Mouse (Mus musculus) urinary bladder, adult 2 months (tissue): ENCODE results near the gene Lrch1. TPM values are rescaled to one million over a fixed set of nuclear protein-coding genes. Genes with fewer than 3 reads are reported as not detected.

Source experiments
- DNase-seq: peaks from one replicate; pipeline ENCODE4 v3.0.0; 2022; ENCODE audit warnings: low spot score
- polyA plus RNA-seq: library from polyadenylated mRNA; depleted of rRNA; stranded (reverse); fragments of >200 nt; gene quantifications from 2 replicates; pipeline ENCODE4 v1.2.3, GENCODE M21; 2012

Gene Lrch1
- polyA plus RNA-seq, 1 experiment: 23.0 TPM

GRCm38 (mm10) chr14:74946751-74947375 is 813 bp downstream of the Lrch1 start:
- DNase-seq: peak; percentile 79

DNA sequence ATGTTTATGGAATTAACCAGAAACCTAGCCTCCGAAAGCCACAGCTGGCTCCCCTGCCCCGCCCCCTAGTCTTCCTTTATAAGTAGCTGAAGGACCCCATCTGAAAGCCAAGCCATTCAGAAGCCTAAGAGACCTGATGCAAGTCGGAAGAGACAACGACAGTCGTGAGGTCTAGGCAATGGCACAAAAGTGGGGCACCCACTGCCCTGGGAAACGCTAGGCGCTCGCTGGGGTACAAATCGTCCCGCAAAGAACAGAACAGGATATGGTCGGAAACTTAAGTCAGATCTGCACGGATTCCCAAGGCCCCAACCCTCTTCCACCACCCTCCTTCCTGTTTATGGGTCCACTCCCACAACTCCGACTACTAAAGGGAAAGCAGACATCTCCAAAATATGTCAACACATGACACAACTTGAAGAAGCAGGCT is 1.3 kb downstream of the Lrch1 start:
- DNase-seq: no peak

DNA sequence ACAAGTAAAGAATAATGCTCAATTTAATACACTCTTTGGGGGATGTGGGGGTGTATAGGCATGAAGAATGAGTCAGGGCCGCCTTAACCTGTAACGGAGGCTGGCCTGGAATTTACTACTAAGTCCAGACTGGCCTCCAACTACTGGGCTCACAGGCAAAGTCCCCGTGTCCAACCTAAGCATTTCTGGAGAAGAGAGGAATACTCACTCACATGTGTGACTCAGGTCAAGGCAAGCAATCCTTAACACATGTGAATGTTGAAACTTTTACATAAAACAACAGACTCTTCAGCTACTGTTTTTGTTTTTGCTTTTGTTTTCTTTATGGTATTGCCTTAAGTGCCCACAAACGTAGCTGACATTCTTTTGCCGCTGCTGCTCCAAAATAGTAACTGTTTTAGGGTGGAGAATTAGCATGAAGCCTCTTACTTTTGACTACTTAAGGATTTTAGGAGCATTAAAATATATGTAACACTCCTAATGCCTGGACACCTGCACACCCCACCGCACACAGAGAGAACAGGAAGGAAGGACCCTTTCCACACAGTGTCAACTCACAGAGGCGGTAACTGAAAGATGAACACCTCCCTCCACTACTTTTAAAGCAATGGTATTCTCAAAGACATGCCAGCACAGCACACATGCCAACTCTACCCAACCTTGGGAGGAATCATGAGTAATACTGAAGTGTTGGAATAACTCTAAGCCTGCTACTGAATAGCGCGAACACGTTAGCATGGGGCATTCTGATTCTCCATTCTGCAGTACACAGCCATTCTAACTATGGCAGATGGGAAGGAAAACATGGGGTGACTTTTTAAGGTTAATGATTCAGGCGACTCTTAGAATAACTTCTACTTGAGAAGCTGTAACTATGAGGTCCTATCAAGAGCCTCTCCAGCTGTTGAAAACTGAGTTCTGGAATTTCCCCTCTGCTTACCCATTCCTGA is 2.1 kb downstream of the Lrch1 start:
- DNase-seq: no peak

- DNase-seq: no peak
Measured at GRCm38 (mm10) chr14:74944128-74944755, 3.4 kb downstream of the Lrch1 start.

DNA sequence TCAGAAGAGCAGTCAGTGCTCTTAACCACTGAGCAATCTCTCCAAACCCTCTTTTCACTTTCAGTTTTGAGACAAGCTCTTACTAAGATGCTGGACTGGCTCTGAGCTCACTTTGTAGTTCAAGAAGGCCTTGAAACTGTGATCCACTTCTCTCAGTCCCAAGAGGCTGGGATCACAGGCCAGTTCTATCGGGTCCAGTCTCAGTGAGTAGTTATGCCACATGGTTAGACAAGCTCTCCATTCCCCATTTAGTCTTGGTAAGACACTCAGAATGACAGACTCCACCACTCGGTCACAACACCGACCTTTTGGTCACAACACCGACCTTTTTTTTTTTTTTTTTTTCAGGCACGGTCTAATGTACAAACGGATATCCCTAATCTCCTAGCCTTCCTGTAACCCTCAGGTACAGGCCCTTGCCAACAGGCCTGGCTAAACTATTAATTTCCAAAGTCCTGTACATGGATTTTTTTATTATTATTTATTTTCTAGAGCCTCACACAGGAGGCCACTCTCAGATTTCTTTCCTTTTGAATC is 4.0 kb downstream of the Lrch1 start:
- no peak for DNase-seq

DNA sequence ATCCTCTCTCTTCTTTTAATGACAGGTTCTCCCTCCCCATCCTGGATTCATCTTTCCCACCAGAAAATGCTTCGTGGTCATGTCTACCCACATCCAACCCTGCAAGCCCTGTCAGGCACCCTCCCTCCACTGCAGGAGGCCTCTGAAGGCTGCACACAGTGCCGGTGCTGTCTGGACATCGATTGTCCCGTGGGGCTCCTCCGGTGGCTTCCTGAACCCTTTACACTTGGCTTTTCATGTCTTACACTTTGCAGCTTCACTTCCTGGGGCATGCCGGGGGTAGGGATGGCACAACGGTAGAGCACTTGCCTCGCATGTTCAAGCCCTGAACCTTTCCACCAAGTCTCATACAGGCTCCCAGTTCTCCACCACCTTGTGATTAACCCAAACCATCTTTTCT is 4.7 kb downstream of the Lrch1 start:
- DNase-seq: no peak

- DNase-seq: no peak
Measured at GRCm38 (mm10) chr14:74941591-74941990, 6.1 kb downstream of the Lrch1 start.

DNA sequence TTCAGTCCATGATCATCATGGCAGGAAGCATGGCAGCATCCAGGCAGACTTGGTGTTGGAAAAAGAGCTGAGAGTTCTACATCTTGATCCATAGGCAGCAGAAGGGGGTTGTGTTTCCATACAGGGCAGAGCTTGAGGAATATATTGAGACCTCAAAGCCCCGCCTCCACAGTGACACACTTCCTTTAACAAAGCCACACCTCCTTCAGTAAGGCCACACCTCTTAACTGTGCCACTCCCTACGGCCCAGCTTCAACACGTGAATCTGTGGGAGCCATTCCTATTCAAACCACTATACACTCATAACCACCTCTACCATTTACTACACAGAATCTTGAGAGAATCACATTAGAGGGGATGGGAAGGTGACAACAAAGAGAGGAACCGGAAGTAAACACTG is 6.9 kb downstream of the Lrch1 start:
- DNase-seq: no peak

DNA sequence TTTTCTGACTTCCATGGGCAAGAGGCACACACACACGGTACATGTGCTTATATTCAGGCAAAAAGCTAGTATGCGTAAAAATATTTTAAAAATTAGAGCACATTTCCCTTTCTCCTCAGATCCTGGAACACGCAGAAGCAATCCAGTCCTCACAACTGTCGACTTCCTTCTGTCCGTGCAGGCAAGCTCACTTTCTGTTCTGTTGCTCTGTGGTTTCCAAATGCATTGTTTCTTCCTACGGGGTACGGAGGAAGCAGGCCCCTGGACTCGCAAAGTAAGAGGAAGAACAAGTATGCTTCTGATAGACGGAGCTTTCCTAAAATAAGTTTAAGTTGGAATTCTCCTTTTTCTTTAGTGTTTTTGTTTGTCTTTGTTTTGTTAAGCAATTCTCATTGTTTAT is 8.3 kb downstream of the Lrch1 start:
- no peak for DNase-seq

DNA sequence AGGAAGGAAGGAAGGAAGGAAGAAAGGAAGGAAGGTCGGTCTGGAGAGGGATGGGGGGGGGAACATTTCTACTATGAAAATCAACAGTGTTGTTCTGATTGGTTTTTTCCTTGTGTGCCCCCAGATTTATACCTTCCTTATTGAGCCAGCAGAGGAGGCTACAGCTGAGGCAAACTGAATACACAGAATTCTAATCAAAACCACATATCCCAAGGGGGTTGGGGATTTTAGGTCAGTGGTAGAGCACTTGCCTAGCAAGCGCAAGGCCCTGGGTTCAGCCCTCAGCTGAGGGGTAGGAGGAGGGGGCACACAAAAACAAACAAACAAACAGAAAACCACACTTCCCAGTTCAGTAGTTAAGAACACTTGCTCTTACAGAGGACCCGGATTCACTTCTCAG is 8.8 kb downstream of the Lrch1 start:
- DNase-seq: no peak

DNA sequence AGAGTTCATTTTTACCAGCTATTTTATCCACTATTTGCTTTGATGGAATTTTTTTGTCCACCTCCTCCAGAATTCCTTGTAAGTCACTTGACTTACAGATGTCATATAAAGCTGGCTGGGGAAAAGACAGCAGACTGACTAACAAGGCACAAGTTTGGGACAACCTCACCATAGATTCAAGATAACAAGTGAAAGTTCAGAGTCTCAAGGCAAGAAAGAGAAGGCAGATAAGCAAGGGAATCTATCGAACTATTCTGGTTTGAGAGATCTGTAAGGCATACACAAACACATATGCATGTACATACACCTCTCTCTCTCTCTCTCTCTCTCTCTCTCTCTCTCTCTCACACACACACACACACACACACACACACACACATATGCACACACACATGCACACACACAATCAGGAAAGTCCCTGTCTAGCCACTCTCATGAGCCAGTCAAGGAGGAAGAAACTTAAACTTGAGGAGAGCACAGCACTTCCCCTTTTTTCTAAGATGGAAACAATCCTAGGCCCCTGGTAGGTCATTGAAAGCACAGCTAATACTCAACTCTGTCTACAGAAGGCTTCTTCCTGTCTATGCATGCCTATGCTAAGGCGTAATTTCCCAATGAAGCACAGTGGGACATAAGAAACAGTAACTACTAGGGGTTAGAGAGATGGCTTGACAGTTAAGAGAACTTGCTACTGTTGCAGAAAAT is 11.0 kb downstream of the Lrch1 start:
- DNase-seq: no peak

- DNase-seq: no peak
Measured at GRCm38 (mm10) chr14:74935111-74935510, 12.6 kb downstream of the Lrch1 start.

DNA sequence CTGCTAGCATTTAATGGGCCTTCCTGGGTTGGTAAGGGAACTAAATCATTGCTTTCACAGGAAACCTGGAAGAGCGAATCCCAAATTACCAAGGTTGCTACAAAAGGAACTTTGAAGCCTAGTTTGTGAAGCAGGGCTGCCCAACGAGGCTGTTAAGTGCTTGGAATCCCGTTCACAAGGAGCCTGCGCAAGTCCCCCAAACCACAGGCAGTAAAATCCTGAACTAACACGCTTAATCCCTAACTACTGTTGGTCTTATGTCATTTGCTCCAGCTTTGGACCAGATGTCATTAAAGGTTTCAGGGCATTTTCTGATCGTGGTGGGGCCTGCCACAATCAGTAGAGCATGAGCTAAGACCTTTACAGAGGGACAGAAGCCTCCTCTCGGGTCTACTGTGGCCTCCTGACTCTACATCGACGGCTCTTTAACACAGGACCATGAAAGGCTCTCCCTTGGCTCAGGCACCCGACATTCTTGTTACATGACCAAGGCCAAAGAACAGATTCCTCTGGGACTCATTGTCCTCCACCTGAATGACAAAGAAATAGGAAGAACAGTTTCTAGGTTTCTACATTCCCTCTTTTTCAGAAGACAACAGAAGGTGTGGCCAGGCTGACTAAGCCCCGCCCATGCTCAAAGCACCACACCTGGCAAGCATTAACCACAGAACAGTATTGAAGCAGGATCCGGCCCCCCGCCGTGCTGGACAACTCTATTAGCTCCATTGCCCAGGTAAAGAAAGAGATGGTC is 13.5 kb downstream of the Lrch1 start:
- DNase-seq: no peak

DNA sequence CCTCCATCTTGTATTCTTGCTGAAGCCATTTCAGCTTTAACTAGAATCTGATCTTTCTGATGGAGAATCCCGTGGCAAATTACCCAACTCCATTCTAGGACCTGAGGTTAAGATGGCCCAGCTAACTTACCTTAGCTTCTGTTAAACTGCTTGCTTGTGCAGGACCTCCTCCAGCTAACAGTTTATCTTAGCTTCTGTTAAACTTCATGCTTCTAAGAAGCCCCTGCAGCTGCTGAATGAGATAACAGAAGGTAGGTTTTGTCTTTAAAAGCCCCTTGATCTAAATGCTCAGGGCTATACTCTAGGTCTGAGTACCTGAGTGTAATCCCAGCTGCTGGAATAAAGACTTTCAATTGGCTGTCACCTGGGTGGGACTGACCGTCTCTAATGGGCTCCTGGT is 17.9 kb downstream of the Lrch1 start:
- no peak for DNase-seq

GRCm38 (mm10) chr14:74928809-74929432 is 18.8 kb downstream of the Lrch1 start:
- no peak for DNase-seq

DNA sequence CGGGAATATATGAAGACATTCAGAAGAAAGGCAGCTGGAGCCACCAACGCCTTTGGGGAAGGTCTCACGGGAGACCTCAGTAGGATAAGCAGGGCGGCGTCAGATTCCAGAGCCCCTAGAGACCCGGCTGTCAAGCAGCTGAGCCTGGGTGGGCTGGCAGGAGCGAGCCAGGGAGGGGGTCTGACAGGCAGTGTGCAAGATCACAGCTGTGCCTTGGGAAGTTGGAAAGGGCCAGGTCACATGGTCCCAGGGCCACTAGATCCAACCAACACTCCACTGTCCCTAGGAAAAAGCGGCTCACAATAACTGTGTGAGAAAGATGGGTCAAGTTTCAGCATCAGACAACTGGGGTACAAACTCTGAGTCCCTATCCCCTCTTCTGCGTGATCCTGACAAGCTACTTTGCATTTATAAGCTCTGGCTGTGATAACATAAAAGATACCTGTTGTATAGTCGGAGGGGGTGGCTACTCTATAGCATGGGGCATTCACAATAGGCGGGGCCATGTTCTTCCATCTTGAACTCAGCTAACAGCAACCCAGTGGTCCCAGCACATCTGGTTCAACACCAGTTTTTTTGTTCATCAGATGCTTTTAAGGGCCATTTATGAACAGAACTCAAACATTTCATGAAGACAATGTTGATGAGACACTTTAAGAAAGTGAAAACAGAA is 20.6 kb downstream of the Lrch1 start:
- DNase-seq: no peak

DNA sequence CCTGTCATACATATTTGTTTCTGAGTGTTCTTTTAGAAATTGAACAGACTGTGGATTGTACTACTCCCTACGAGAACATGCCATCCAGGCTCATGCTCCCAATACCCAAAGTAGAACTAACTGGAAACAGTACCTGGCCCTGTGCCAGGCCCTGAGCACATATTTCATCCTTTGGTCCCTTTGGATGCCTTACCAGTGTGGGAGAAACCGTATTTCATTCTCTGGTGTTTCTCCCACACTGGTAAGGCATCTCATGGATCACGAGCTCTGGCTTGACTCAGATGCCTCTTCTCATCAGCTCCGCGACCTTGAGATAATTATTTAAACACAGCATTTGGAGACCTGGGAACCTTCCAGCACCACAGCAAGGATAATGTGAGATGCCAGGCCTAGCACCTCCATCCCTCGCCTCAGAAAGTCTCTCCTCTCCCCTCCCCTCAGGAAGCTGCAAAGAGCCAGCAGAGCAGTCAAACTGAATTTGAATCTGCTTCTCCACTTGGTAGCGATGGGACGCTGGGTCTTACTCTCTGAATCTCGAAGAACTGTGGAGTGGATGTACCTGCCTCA is 21.6 kb downstream of the Lrch1 start:
- DNase-seq: no peak

DNA sequence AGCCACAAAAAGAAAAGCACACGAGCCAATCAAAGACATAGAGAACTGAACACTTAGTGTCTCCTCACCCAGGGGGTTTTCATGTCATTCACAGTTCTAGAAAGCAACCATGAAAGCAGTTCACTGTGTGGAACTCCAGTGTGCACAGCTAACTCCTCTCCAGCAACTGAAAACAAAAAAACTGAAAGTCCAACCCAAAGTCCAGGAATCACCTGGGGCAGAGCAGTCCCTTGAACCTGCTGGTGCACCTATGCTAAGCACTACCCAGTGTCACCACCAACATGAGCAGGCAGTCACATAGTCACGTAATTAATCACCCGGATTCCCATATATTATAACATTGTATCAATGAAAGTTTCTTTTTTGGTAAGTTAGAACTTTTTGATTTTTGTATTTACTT is 23.2 kb downstream of the Lrch1 start:
- no peak for DNase-seq

GRCm38 (mm10) chr14:74924031-74924430 is 23.6 kb downstream of the Lrch1 start:
- no peak for DNase-seq
